Mouse (Mus musculus): ENCODE measurements at regions not wholly inside any gene's neighbourhood (a gene's known extent, or its start where the extent isn't known, plus 50 kb on each side); places are given as distances from the start of the nearest gene placed in this dataset.

DNA sequence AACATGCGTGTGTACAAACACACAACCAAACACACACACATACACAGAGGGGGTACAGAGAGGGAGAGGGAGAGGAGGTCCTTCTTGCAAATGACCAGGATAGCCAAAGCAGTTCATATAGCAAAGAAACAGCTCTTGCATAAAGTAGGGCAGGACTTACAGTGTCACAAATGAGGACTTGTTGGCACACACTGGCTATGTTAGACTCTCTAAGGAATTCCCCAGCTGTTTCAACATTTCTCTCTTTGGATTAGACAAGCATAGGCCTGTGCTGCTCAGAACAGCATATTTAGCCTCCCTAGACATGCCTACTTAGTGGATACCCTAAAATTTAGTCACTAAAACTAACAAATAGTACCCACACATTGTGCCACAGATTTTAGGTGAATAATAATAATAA lies 347.1 kb upstream of the Tbl1xr1 start:
- TF ChIP-seq CTCF (conservative IDR thresholded peaks at IDR 0.05; ENCODE audit: insufficient read depth, insufficient read length, low read depth, low read length) (no peak), POLR2A (IDR thresholded peaks at IDR 0.05; ENCODE audit: low read depth, low read length) (no peak)

All from kidney, adult 2 months (tissue).